Comparison of ENCODE assay signal across 17 mouse cellular contexts in genomic region chr16:63792084-63792483, GRCm38 (mm10).
DNase-seq lines count a peak whose midpoint lies in the region; ATAC-seq and TF ChIP-seq lines count a peak whose summit lies in the region.
"Had no signal": no experiment of that assay in that cellular context is flagged by ENCODE, and none has a peak within 500 bp of the region (broad histone marks: within the 10 kb centered on the region; RNA-seq: fewer than 3 reads in every experiment).

No protein-coding gene starts in this region.

- H3K4me2 ChIP-seq in midbrain, embryonic 14.5 days (ENCODE audit: low read length) = no peak overlapping the region
- H3K4me2 ChIP-seq in midbrain, embryonic 13.5 days (replicated peaks) = no peak overlapping the region
- no peak overlapping the region for H3K4me2 ChIP-seq in limb, embryonic 14.5 days (replicated peaks; ENCODE audit: low read depth, low read length, severe bottlenecking)
- H3K4me2 ChIP-seq: heart, embryonic 12.5 days; liver, embryonic 15.5 days; midbrain, embryonic 12.5 days had no signal

- no peak for TF ChIP-seq POLR2A in limb, embryonic 14.5 days (IDR thresholded peaks at IDR 0.05; ENCODE audit: borderline replicate concordance, extremely low read depth, insufficient read depth, insufficient read length)

- no peaks in the 10 kb centered on the region for H3K27me3 ChIP-seq in heart, embryonic 10.5 days (ENCODE audit: insufficient read depth, poor library complexity, severe bottlenecking)
- no peaks in the 10 kb centered on the region for H3K27me3 ChIP-seq in midbrain, embryonic 14.5 days (ENCODE audit: control insufficient read depth, insufficient read depth, low read length)
- H3K27me3 ChIP-seq in midbrain, embryonic 13.5 days = no peaks in the 10 kb centered on the region
- H3K27me3 ChIP-seq in limb, embryonic 14.5 days (ENCODE audit: control insufficient read depth, insufficient read depth, low read length) = no peaks in the 10 kb centered on the region
- H3K27me3 ChIP-seq: heart, embryonic 12.5 days; liver, embryonic 15.5 days; midbrain, embryonic 12.5 days had no signal

- ATAC-seq in midbrain, embryonic 14.5 days (ENCODE audit: low FRiP score, low TSS enrichment) = no peak
- no peak for ATAC-seq in midbrain, embryonic 13.5 days
- peak; percentile 57; the same call in 1 of the 2 replicates for ATAC-seq in limb, embryonic 14.5 days (ENCODE audit: low FRiP score, low read depth)
- ATAC-seq: hindbrain, embryonic 16.5 days had no signal

- peak; percentile 9 for DNase-seq in heart, postnatal 4 days
- DNase-seq in heart, embryonic 10.5 days (ENCODE audit: low spot score) = no peak
- peak; percentile 51 for DNase-seq in midbrain, embryonic 14.5 days
- peak; percentile 42 to 53 for DNase-seq in cerebellum, adult 18-20 months
- DNase-seq in limb, embryonic 14.5 days (ENCODE audit: low spot score) = peak; percentile 85
- no peak for DNase-seq in left cerebral cortex, adult 9 months (ENCODE audit: low spot score in 2 of 2)
- DNase-seq: gastrocnemius, postnatal 25 days; kidney, adult 18-20 months; kidney, postnatal 36 days; right cerebral cortex, postnatal 4 days; thymus, adult 18-20 months had no signal

- H3K4me1 ChIP-seq in heart, embryonic 10.5 days = no peaks in the 10 kb centered on the region
- no peaks in the 10 kb centered on the region for H3K4me1 ChIP-seq in midbrain, embryonic 14.5 days (ENCODE audit: control insufficient read depth, insufficient read depth, low read length)
- no peaks in the 10 kb centered on the region for H3K4me1 ChIP-seq in midbrain, embryonic 13.5 days (replicated peaks)
- H3K4me1 ChIP-seq in limb, embryonic 14.5 days (ENCODE audit: control insufficient read depth, insufficient read depth, low read length) = peaks cover 9% of the 10 kb centered on the region; the same call in 1 of the 2 replicates
- H3K4me1 ChIP-seq: heart, embryonic 12.5 days; liver, embryonic 15.5 days; midbrain, embryonic 12.5 days had no signal

- no peaks in the 10 kb centered on the region for H3K36me3 ChIP-seq in heart, embryonic 10.5 days
- no peaks in the 10 kb centered on the region for H3K36me3 ChIP-seq in midbrain, embryonic 14.5 days (ENCODE audit: control insufficient read depth, insufficient read depth, low read length)
- no peaks in the 10 kb centered on the region for H3K36me3 ChIP-seq in midbrain, embryonic 13.5 days
- H3K36me3 ChIP-seq in limb, embryonic 14.5 days (ENCODE audit: control insufficient read depth, insufficient read depth, low read length) = no peaks in the 10 kb centered on the region
- H3K36me3 ChIP-seq: heart, embryonic 12.5 days; liver, embryonic 15.5 days; midbrain, embryonic 12.5 days had no signal

- H3K9me3 ChIP-seq in heart, embryonic 10.5 days = no peaks in the 10 kb centered on the region
- no peaks in the 10 kb centered on the region for H3K9me3 ChIP-seq in midbrain, embryonic 14.5 days (ENCODE audit: control insufficient read depth, low read length)
- no peaks in the 10 kb centered on the region for H3K9me3 ChIP-seq in midbrain, embryonic 13.5 days
- no peaks in the 10 kb centered on the region for H3K9me3 ChIP-seq in limb, embryonic 14.5 days (ENCODE audit: control insufficient read depth, low read length)
- H3K9me3 ChIP-seq: heart, embryonic 12.5 days; liver, embryonic 15.5 days; midbrain, embryonic 12.5 days had no signal

- H3K27ac ChIP-seq in heart, embryonic 10.5 days = no peak overlapping the region
- H3K27ac ChIP-seq in midbrain, embryonic 14.5 days (replicated peaks; ENCODE audit: low read depth, low read length) = no peak overlapping the region
- no peak overlapping the region for H3K27ac ChIP-seq in midbrain, embryonic 13.5 days
- H3K27ac ChIP-seq in limb, embryonic 14.5 days (replicated peaks; ENCODE audit: low read depth, low read length) = no peak overlapping the region
- H3K27ac ChIP-seq: liver, embryonic 15.5 days; macrophage; midbrain, embryonic 12.5 days had no signal

- H3K4me3 ChIP-seq in heart, embryonic 10.5 days = no peak overlapping the region
- H3K4me3 ChIP-seq in midbrain, embryonic 14.5 days (replicated peaks; ENCODE audit: low read depth, low read length) = no peak overlapping the region
- H3K4me3 ChIP-seq in midbrain, embryonic 13.5 days (replicated peaks) = no peak overlapping the region
- no peak overlapping the region for H3K4me3 ChIP-seq in limb, embryonic 14.5 days (replicated peaks; ENCODE audit: low read length)
- H3K4me3 ChIP-seq: heart, embryonic 12.5 days; liver, embryonic 15.5 days; midbrain, embryonic 12.5 days had no signal

- WGBS in heart, embryonic 10.5 days = 76% methylated on average over 2 of the region's 2 CpGs
- WGBS in midbrain, embryonic 14.5 days = 73% methylated on average over 2 of the region's 2 CpGs
- WGBS in midbrain, embryonic 13.5 days = 70% methylated on average over 2 of the region's 2 CpGs
- 24% methylated on average over 2 of the region's 2 CpGs for WGBS in limb, embryonic 14.5 days

- no peak overlapping the region for H3K9ac ChIP-seq in midbrain, embryonic 14.5 days (replicated peaks; ENCODE audit: low read length)
- H3K9ac ChIP-seq in midbrain, embryonic 13.5 days (replicated peaks) = no peak overlapping the region
- no peak overlapping the region for H3K9ac ChIP-seq in limb, embryonic 14.5 days (ENCODE audit: low read depth, low read length, severe bottlenecking)
- H3K9ac ChIP-seq: heart, embryonic 12.5 days; liver, embryonic 15.5 days; midbrain, embryonic 12.5 days had no signal

Comparison
In these comparisons a context has a peak if more than half of its experiments do, and no peak if none do; other contexts are left out.
1. DNase-seq: peak in heart, postnatal 4 days (single experiment), midbrain, embryonic 14.5 days (single experiment), cerebellum, adult 18-20 months (2 of 2) and limb, embryonic 14.5 days (single experiment); none in heart, embryonic 10.5 days (single experiment) and left cerebral cortex, adult 9 months (0 of 2).